Mouse (Mus musculus): ENCODE measurements around the gene Defb29. TPM values are rescaled to one million over a fixed set of nuclear protein-coding genes. Genes with fewer than 3 reads are reported as not detected.

Gene Defb29
- polyA plus RNA-seq (2014; fragmentation: Illumina TruSeq; extraction: RNeasy Lipid Tissue Mini Kit (QIAGEN cat#74804)): not detected

GRCm38 (mm10) chr2:152539944-152540710 is at the start of gene Defb29:
Defb29 (minus strand) TSS chr2:152540098.

GRCm38 (mm10) chr2:152580107-152580506 is 40.2 kb upstream of the Defb29 start, which contains the start of gene Defb19:
Defb19 (minus strand) TSS chr2:152580312.

GRCm38 (mm10) chr2:152572114-152572794 is 32.4 kb upstream of the Defb29 start, which contains the start of gene Defb21:
Defb21 (plus strand) TSS chr2:152572744.

GRCm38 (mm10) chr2:152569038-152569437 is 29.1 kb upstream of the Defb29 start, which contains the start of gene Gm17416:
Gm17416 (plus strand) TSS chr2:152569338.

GRCm38 (mm10) chr2:152517981-152518380 is 21.9 kb downstream of the Defb29 start, which contains the start of gene Defb28:
Defb28 (plus strand) TSS chr2:152518255.

GRCm38 (mm10) chr2:152511592-152511991 is 28.3 kb downstream of the Defb29 start, which contains the start of gene Defb26:
Defb26 (minus strand) TSS chr2:152511692.

GRCm38 (mm10) chr2:152490038-152490437 is 49.9 kb downstream of the Defb29 start, which contains the start of gene Defb22:
Defb22 (minus strand) TSS chr2:152490138.

Other genes starting within 250 kb of the Defb29 start
- gene Tbc1d20, start 246.3 kb downstream of the Defb29 start, polyA plus RNA-seq (2014; fragmentation: Illumina TruSeq; extraction: RNeasy Lipid Tissue Mini Kit (QIAGEN cat#74804)): 29.5 TPM
- 0.54 TPM for gene Rbck1, start 207.4 kb downstream of the Defb29 start, polyA plus RNA-seq (2014; fragmentation: Illumina TruSeq; extraction: RNeasy Lipid Tissue Mini Kit (QIAGEN cat#74804))
- gene Trib3, start 196.1 kb downstream of the Defb29 start, polyA plus RNA-seq (2014; fragmentation: Illumina TruSeq; extraction: RNeasy Lipid Tissue Mini Kit (QIAGEN cat#74804)): not detected
- not detected for gene Nrsn2, start 163.5 kb downstream of the Defb29 start, polyA plus RNA-seq (2014; fragmentation: Illumina TruSeq; extraction: RNeasy Lipid Tissue Mini Kit (QIAGEN cat#74804))
- gene Sox12, start 142.0 kb downstream of the Defb29 start, polyA plus RNA-seq (2014; fragmentation: Illumina TruSeq; extraction: RNeasy Lipid Tissue Mini Kit (QIAGEN cat#74804)): 3.2 TPM
- 12.9 TPM for gene Zcchc3, start 125.1 kb downstream of the Defb29 start, polyA plus RNA-seq (2014; fragmentation: Illumina TruSeq; extraction: RNeasy Lipid Tissue Mini Kit (QIAGEN cat#74804))
- 4.4 TPM for gene 6820408C15Rik, start 124.5 kb downstream of the Defb29 start, polyA plus RNA-seq (2014; fragmentation: Illumina TruSeq; extraction: RNeasy Lipid Tissue Mini Kit (QIAGEN cat#74804))
- not detected for gene Defb23, start 75.5 kb downstream of the Defb29 start, polyA plus RNA-seq (2014; fragmentation: Illumina TruSeq; extraction: RNeasy Lipid Tissue Mini Kit (QIAGEN cat#74804))
- 4.8 TPM for gene Defb20, start 63.0 kb downstream of the Defb29 start, polyA plus RNA-seq (2014; fragmentation: Illumina TruSeq; extraction: RNeasy Lipid Tissue Mini Kit (QIAGEN cat#74804))
- gene Defb22, start 50.0 kb downstream of the Defb29 start, polyA plus RNA-seq (2014; fragmentation: Illumina TruSeq; extraction: RNeasy Lipid Tissue Mini Kit (QIAGEN cat#74804)): not detected
- not detected for gene Defb26, start 28.4 kb downstream of the Defb29 start, polyA plus RNA-seq (2014; fragmentation: Illumina TruSeq; extraction: RNeasy Lipid Tissue Mini Kit (QIAGEN cat#74804))
- gene Defb28, start 21.8 kb downstream of the Defb29 start, polyA plus RNA-seq (2014; fragmentation: Illumina TruSeq; extraction: RNeasy Lipid Tissue Mini Kit (QIAGEN cat#74804)): not detected
- not detected for gene Gm17416, start 29.2 kb upstream of the Defb29 start, polyA plus RNA-seq (2014; fragmentation: Illumina TruSeq; extraction: RNeasy Lipid Tissue Mini Kit (QIAGEN cat#74804))
- not detected for gene Defb21, start 32.6 kb upstream of the Defb29 start, polyA plus RNA-seq (2014; fragmentation: Illumina TruSeq; extraction: RNeasy Lipid Tissue Mini Kit (QIAGEN cat#74804))
- gene Defb19, start 40.2 kb upstream of the Defb29 start, polyA plus RNA-seq (2014; fragmentation: Illumina TruSeq; extraction: RNeasy Lipid Tissue Mini Kit (QIAGEN cat#74804)): 21.0 TPM
- gene Defb45, start 59.3 kb upstream of the Defb29 start, polyA plus RNA-seq (2014; fragmentation: Illumina TruSeq; extraction: RNeasy Lipid Tissue Mini Kit (QIAGEN cat#74804)): not detected
- not detected for gene Defb36, start 64.2 kb upstream of the Defb29 start, polyA plus RNA-seq (2014; fragmentation: Illumina TruSeq; extraction: RNeasy Lipid Tissue Mini Kit (QIAGEN cat#74804))
- not detected for gene Defb25, start 83.0 kb upstream of the Defb29 start, polyA plus RNA-seq (2014; fragmentation: Illumina TruSeq; extraction: RNeasy Lipid Tissue Mini Kit (QIAGEN cat#74804))
- 1.5 TPM for gene Rem1, start 86.9 kb upstream of the Defb29 start, polyA plus RNA-seq (2014; fragmentation: Illumina TruSeq; extraction: RNeasy Lipid Tissue Mini Kit (QIAGEN cat#74804))
- gene H13, start 129.4 kb upstream of the Defb29 start, polyA plus RNA-seq (2014; fragmentation: Illumina TruSeq; extraction: RNeasy Lipid Tissue Mini Kit (QIAGEN cat#74804)): 35.9 TPM
- 23.2 TPM for gene Mcts2, start 146.9 kb upstream of the Defb29 start, polyA plus RNA-seq (2014; fragmentation: Illumina TruSeq; extraction: RNeasy Lipid Tissue Mini Kit (QIAGEN cat#74804))
- gene Id1, start 196.2 kb upstream of the Defb29 start, polyA plus RNA-seq (2014; fragmentation: Illumina TruSeq; extraction: RNeasy Lipid Tissue Mini Kit (QIAGEN cat#74804)): 21.2 TPM
- not detected for gene Cox4i2, start 214.1 kb upstream of the Defb29 start, polyA plus RNA-seq (2014; fragmentation: Illumina TruSeq; extraction: RNeasy Lipid Tissue Mini Kit (QIAGEN cat#74804))